Mouse (Mus musculus) midbrain, embryonic 14.5 days (tissue): ENCODE measurements around the gene Mpg. TPM values are rescaled to one million over a fixed set of nuclear protein-coding genes. Genes with fewer than 3 reads are reported as not detected.
A peak's percentile ranks its signal among the peaks of the same experiment; 100 is the strongest.

Experiments
- ATAC-seq: fragments of 200-750 bp; cut with Nextera tagmentation; 2 replicates; pipeline ENCODE4 v1.8.0; 2017; ENCODE audit warnings: moderate number of reproducible peaks, moderate library complexity; ENCODE audit not compliant: low FRiP score, low TSS enrichment
- DNase-seq: peaks from one replicate; pipeline ENCODE4 v3.0.0-alpha.2; 2015
- H3K27ac ChIP-seq: fragments of 300-500 bp; sonication (generic); replicated peaks from 2 replicates; pipeline ENCODE4 v1.5.1; 2014; ENCODE audit warnings: mild to moderate bottlenecking, low read depth, low read length, moderate library complexity
- H3K27me3 ChIP-seq: fragments of 300-500 bp; sonication (generic); 2 replicates; pipeline ENCODE4 v1.6.1; 2014; ENCODE audit warnings: low read length, control low read depth, mixed read lengths; ENCODE audit not compliant: control insufficient read depth, insufficient read depth
- H3K36me3 ChIP-seq: fragments of 300-500 bp; sonication (generic); 2 replicates; pipeline ENCODE4 v1.6.1; 2014; ENCODE audit warnings: low read length, control low read depth; ENCODE audit not compliant: control insufficient read depth, insufficient read depth
- H3K4me1 ChIP-seq: fragments of 300-500 bp; sonication (generic); 2 replicates; pipeline ENCODE4 v1.6.1; 2014; ENCODE audit warnings: mild to moderate bottlenecking, antibody characterized with exemption, low read length, control low read depth; ENCODE audit not compliant: control insufficient read depth, insufficient read depth
- H3K4me2 ChIP-seq: fragments of 300-500 bp; sonication (generic); 2 replicates; pipeline ENCODE4 v1.6.1; 2014; ENCODE audit warnings: mild to moderate bottlenecking, low read length, moderate library complexity
- H3K4me3 ChIP-seq: fragments of 300-500 bp; sonication (generic); replicated peaks from 2 replicates; pipeline ENCODE4 v1.5.1; 2014; ENCODE audit warnings: low read depth, low read length
- H3K9ac ChIP-seq: fragments of 300-500 bp; sonication (generic); replicated peaks from 2 replicates; pipeline ENCODE4 v1.6.1; 2014; ENCODE audit warnings: mild to moderate bottlenecking, low read length, moderate library complexity
- H3K9me3 ChIP-seq: fragments of 300-500 bp; sonication (generic); 2 replicates; pipeline ENCODE4 v1.6.1; 2016; ENCODE audit warnings: low read length, control low read depth, mixed read lengths; ENCODE audit not compliant: control insufficient read depth
- WGBS: fragments of 180-500 bp; shearing (Covaris S2); extraction: QIAGEN DNeasy Blood & Tissue Kit; methylation state at CpG from one replicate; pipeline ENCODE4 v1.1.7; 2014; 5-methylcytosine and 5-hydroxymethylcytosine counted together
- polyA plus RNA-seq: library from polyadenylated mRNA; unstranded; fragments of >200 nt; fragmentation: Nextera tagmentation; extraction: Ambion mirVana; gene quantifications from 2 replicates; pipeline ENCODE4 v1.2.1, GENCODE M21; 2014

Mpg gene
- polyA plus RNA-seq, 1 experiment from 2014 or later, result 37.4 TPM

DNA sequence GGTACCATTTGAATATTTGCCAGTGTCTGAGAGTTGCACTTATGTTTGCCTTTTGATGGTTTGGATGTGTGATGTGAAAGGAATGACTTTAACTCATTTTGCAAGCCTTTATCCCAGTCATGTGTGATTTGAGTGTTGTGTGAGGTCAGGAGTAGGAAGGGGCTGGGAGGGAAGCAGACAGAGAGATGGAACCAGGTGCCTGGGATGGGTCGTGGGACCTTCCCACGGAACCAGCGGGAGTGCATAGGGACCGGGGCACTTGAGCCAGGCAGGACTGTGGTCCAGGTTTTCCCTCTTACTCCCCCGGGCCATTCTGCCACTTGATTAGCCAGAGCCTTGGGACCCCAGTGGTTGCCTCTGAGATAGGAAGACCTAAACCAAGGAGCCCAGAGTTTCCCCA lies 41.7 kb downstream of the Mpg start:
- Histone ChIP-seq H3K9ac (peak overlapping the region; percentile 95), H3K9me3 (no peaks in the 10 kb centered on the region), H3K36me3 (0 out of 2 replicates have a peak, but pooled peaks cover under 1% of the 10 kb centered on the region), H3K4me2 (peak overlapping the region; percentile 65), H3K27ac (peak overlapping the region; percentile 97), H3K27me3 (no peaks in the 10 kb centered on the region), H3K4me3 (peak overlapping the region; percentile 91), H3K4me1 (peaks cover 7% of the 10 kb centered on the region; the same call in 1 of the 2 replicates)
- ATAC-seq, result peak; percentile 49; the same call in 1 of the 2 replicates
- peak; percentile 8 for DNase-seq
- WGBS, result 22% methylated on average over 5 of the region's 5 CpGs

DNA sequence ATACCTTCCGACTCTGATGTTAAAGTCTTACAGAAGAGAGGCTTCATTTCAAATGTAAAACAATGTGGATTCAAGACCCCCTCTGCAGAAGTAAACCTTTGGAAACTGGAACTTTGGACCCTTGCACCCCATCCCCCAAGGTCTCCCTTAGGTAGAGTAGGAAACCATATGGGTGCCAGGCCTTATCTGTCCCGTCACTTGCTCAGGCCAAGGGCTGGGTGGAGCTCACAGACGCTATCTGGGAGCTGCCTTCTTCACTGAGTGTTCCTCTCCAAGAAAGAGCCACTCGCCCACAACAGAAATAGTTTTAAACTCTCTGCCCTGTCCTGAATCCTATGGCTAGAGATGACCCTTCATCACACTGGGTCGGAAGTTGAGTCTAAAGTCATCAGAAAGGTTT lies 42.6 kb downstream of the Mpg start:
- Histone ChIP-seq H3K9me3 (no peaks in the 10 kb centered on the region), H3K36me3 (no peaks in the 10 kb centered on the region), H3K27ac (no peak overlapping the region), H3K27me3 (no peaks in the 10 kb centered on the region), H3K4me1 (peaks cover 7% of the 10 kb centered on the region; the same call in 1 of the 2 replicates), H3K9ac (no peak overlapping the region), H3K4me3 (no peak overlapping the region), H3K4me2 (no peak overlapping the region)
- DNase-seq, result no peak
- ATAC-seq, result no peak
- WGBS, result 84% methylated on average over 5 of the region's 5 CpGs

- H3K36me3 ChIP-seq, result no peaks in the 10 kb centered on the region
- H3K4me1 ChIP-seq, result peaks cover 7% of the 10 kb centered on the region; the same call in 1 of the 2 replicates
- no peak overlapping the region for H3K4me3 ChIP-seq
- H3K9ac ChIP-seq, result no peak overlapping the region
- DNase-seq (no peak), ATAC-seq (no peak)
- no peak overlapping the region for H3K4me2 ChIP-seq
- no peaks in the 10 kb centered on the region for H3K9me3 ChIP-seq
- no peaks in the 10 kb centered on the region for H3K27me3 ChIP-seq
- H3K27ac ChIP-seq, result no peak overlapping the region
- 54% methylated on average over 4 of the region's 4 CpGs for WGBS
These were observed 44.9 kb downstream of the Mpg start for GRCm38 (mm10) chr11:32271178-32271577.

DNA sequence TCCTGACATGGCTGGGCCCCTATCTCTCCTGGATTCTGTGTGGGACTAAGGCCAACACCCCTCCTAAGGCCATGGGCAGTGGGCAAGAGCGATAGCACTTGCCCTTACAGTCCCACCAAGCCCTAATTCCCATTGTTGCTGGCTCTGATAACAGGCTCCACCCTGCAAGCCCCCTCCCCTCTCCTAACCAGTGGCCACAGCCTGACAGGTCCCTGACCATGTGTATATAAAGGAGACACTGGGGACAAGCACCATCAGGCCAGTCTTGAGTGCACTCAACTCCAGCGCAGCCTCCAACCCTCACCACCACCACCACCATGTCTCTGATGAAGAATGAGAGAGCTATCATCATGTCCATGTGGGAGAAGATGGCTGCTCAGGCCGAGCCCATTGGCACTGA lies 50.0 kb downstream of the Mpg start, which contains the start of gene Hba-x:
Gene Hba-x (plus strand): TSS at position 54 of the 400 bp plus-strand sequence.
- Histone ChIP-seq H3K9me3 (no peaks in the 10 kb centered on the region), H3K27ac (no peak within 1 kb of the TSS), H3K27me3 (no peaks in the 10 kb centered on the region), H3K9ac (no peak within 1 kb of the TSS), H3K4me1 (no peaks in the 10 kb centered on the region), H3K4me2 (no peak within 1 kb of the TSS), H3K36me3 (no peaks in the 10 kb centered on the region), H3K4me3 (no peak within 1 kb of the TSS)
- ATAC-seq (no peak), DNase-seq (no peak)
- 71% methylated on average over 3 of the region's 3 CpGs for WGBS

GRCm38 (mm10) chr11:32277736-32278457 lies 51.6 kb downstream of the Mpg start:
- no peaks in the 10 kb centered on the region for H3K36me3 ChIP-seq
- no peak overlapping the region for H3K27ac ChIP-seq
- H3K4me2 ChIP-seq, result no peak overlapping the region
- ATAC-seq (no peak), DNase-seq (no peak)
- H3K27me3 ChIP-seq, result no peaks in the 10 kb centered on the region
- 73% methylated on average over 21 of the region's 21 CpGs for WGBS
- no peaks in the 10 kb centered on the region for H3K9me3 ChIP-seq
- no peaks in the 10 kb centered on the region for H3K4me1 ChIP-seq
- no peak overlapping the region for H3K9ac ChIP-seq
- H3K4me3 ChIP-seq, result no peak overlapping the region

DNA sequence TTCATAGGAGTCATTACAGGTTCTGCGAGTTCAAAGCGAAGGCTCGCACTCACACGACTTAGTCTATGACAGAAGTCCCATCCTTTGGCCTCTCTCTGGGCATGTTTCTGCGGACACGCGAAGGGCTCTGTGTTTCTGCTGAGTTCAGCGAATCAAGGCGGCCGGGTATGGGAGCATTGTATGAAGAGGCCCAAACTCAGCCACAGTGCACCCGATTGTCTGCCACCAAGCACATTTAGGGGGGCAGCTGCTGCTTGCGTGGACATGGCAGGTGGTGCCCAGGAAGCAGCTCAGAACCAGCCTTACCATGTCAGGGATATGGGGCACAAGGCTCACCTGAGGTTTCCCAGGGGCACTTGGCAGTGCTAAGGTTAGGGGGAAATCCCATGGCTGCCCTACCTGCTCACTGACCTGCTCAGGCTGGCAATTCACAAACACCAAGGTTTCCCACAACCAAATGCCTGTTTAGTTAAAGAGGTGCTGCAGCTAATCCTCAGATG lies 52.2 kb downstream of the Mpg start:
- no peaks in the 10 kb centered on the region for H3K4me1 ChIP-seq
- DNase-seq, result no peak

DNA sequence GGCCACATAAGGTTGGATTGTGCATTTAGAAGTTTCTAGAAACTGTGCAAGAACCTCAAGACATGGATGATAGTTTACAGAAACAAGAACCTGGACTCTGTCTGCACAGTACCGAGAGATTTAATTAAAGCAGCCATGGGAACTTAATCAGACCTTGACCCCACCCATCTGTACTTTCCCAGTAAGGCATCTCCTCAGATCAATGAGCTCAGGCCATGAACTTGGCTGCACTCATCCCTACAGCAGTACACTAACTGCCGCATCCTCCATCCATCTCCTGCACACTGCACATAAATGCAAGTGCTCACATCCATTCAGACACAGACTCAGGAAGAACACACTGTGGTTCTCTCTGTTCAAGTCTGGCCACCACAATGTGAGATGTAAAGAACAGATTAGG lies 54.3 kb downstream of the Mpg start:
- 80% methylated on average over 2 of the region's 2 CpGs for WGBS

More for the DNA sequence above, 52.2 kb downstream of the Mpg start:
- ATAC-seq, result no peak
- Histone ChIP-seq H3K36me3 (no peaks in the 10 kb centered on the region), H3K4me2 (no peak overlapping the region), H3K27me3 (no peaks in the 10 kb centered on the region), H3K9ac (no peak overlapping the region), H3K27ac (no peak overlapping the region), H3K9me3 (no peaks in the 10 kb centered on the region), H3K4me3 (no peak overlapping the region)
- 82% methylated on average over 12 of the region's 12 CpGs for WGBS

DNA sequence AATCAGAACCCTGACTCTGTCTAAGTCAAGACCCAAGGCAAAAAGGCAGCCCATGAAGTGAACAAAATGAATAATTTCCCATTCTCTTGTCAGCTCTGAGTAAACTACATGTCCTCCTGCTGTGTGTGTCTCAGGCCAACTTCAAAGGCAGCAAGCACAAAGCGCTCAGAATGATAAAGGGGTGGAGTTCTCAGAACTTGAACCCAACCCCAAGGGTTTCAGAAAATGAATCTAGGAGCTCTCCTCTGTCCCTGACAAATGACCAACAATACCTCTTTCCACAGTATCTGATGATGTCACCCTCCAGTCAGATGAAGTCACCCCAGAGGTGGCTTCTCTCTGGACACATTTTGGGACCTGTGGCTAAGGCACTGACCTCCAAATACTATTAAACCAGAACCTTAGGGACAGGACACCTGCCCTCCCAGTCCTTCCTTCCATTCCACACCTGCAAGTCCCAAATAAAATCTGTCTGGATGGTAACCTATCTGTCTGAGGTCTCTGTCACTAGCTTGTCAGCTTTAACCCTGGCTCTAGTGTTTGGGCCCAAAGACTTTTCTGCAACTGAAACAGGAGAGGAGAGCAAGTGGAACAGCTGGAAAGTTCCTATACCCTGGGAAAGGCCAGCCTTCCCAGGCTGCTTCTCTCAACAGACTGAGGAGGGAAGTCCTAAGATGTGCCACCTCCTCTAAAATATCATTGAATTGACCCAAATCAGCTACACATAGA lies 55.3 kb downstream of the Mpg start:
- WGBS, result 85% methylated on average over 1 of the region's 1 CpGs

More for the DNA sequence above, 54.3 kb downstream of the Mpg start:
- H3K27ac ChIP-seq, result no peak overlapping the region
- H3K9ac ChIP-seq, result no peak overlapping the region
- no peaks in the 10 kb centered on the region for H3K4me1 ChIP-seq
- H3K4me3 ChIP-seq, result no peak overlapping the region
- H3K36me3 ChIP-seq, result no peaks in the 10 kb centered on the region
- no peaks in the 10 kb centered on the region for H3K9me3 ChIP-seq
- ATAC-seq (no peak), DNase-seq (no peak)
- no peaks in the 10 kb centered on the region for H3K27me3 ChIP-seq
- no peak overlapping the region for H3K4me2 ChIP-seq

More for the DNA sequence above, 55.3 kb downstream of the Mpg start:
- DNase-seq, result no peak
- Histone ChIP-seq H3K9ac (no peak overlapping the region), H3K27ac (no peak overlapping the region), H3K27me3 (no peaks in the 10 kb centered on the region), H3K4me2 (no peak overlapping the region), H3K4me1 (no peaks in the 10 kb centered on the region), H3K9me3 (no peaks in the 10 kb centered on the region), H3K36me3 (no peaks in the 10 kb centered on the region), H3K4me3 (no peak overlapping the region)
- no peak for ATAC-seq
